Mouse (Mus musculus) bone marrow macrophage, adult 2 months (primary cell): ENCODE data around the gene Mndal.
"Not testable (repeated sequence)": the region's sequence is repeated elsewhere in the genome, so short reads cannot be mapped to it uniquely, and the experiment has no call there.

Experiments
- CTCF ChIP-seq: IDR thresholded peaks from 2 replicates; pipeline ENCODE4 v1.5.1; 2012; ENCODE audit warnings: low read depth, mild to moderate bottlenecking, low read length, moderate library complexity
- POLR2A ChIP-seq: IDR thresholded peaks from 2 replicates; pipeline ENCODE4 v1.6.1; 2012; ENCODE audit warnings: mild to moderate bottlenecking, low read depth, low read length, borderline replicate concordance

DNA sequence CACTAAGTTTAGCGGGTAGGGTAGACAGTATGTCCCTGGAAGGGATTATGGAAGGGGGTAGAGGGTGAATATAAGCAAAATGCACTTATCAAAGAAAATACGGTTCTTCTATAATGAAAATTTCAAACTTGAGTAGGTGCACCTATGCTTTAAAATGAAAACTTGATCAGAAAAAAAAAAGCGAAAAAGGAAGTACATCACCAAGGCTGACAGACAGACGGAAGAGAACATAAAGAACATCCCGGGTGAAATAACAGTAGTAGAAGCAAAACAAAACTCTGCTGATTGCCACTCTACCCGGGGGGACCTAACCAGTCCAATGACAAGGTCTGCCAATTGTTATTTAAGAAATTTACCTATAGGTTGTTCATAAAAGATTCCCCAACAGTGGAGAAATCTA lies 64.0 kb downstream of the Mndal start:
- TF ChIP-seq CTCF, POLR2A: not testable (repeated sequence)
